Mouse (Mus musculus): ENCODE results near the gene Asb2. TPM values are rescaled to one million over a fixed set of nuclear protein-coding genes. Genes with fewer than 3 reads are reported as not detected.

Gene Asb2
- total and polyA plus RNA-seq, 2 experiments from 2014 or later = 0.93 to 1.9 TPM

DNA sequence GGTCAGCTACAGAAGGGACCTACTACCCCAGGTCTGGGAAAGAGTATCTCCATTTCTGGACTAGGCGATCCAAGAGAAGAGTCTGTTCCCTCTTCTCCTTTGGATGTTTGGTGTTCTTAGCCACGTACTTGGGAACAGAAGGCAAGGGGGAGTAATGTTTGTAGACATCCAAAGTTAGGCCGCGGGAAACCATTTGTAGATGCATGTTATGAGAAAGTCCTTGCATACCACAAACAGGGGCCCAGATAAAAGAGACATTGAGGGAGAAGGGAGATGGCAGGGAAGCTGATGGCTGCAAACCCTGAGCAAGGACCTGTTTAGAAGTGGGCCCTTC lies 581 bp upstream of the Asb2 start:
- H3K4me3 ChIP-seq (ENCODE audit: low read depth, low read length) = no peak overlapping the region
- H3K27ac ChIP-seq (ENCODE audit: low read depth, low read length) = no peak overlapping the region
- no peaks in the 10 kb centered on the region for H3K27me3 ChIP-seq (ENCODE audit: insufficient read depth, low read length)
- no peak overlapping the region for H3K4me2 ChIP-seq (ENCODE audit: low read depth, low read length, poor library complexity, severe bottlenecking)
- H3K9ac ChIP-seq (replicated peaks; ENCODE audit: low read length, poor library complexity, severe bottlenecking) = no peak overlapping the region
- DNase-seq (ENCODE audit: low spot score) (no peak), ATAC-seq (ENCODE audit: low FRiP score) (no peak)
- no peaks in the 10 kb centered on the region for H3K9me3 ChIP-seq (ENCODE audit: low read length)
- no peaks in the 10 kb centered on the region for H3K4me1 ChIP-seq (ENCODE audit: insufficient read depth, low read length)
- TF ChIP-seq CTCF (IDR thresholded peaks at IDR 0.05) = no peak
- H3K36me3 ChIP-seq (ENCODE audit: insufficient read depth, low read length) = no peaks in the 10 kb centered on the region
- 89% methylated on average over 4 of the region's 4 CpGs for WGBS

DNA sequence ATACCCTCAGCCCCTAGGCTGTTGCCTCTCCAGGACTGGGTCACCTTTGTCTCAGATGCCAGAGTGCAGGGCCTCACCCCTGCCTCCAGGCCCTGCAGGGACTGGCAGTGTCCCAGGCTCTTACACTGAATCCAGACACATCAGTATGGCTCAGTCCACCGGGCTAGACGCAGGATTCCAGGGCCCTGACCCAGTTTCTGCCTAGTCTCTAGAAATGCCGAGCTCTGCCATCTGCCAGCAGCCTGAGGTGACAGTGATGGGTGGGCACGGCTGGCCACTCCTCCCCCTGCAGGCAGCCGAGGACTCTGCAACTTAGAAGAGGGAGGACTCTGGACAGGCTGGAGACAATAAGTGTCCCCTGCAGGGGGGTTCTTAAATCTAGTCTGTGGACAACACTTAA lies 2.3 kb downstream of the Asb2 start:
- peak; percentile 56 for TF ChIP-seq CTCF (IDR thresholded peaks at IDR 0.05)
- no peaks in the 10 kb centered on the region for H3K9me3 ChIP-seq (ENCODE audit: low read length)
- no peak overlapping the region for H3K9ac ChIP-seq (replicated peaks; ENCODE audit: low read length, poor library complexity, severe bottlenecking)
- 9% methylated on average over 5 of the region's 5 CpGs for WGBS
- no peak overlapping the region for H3K27ac ChIP-seq (ENCODE audit: low read depth, low read length)
- no peaks in the 10 kb centered on the region for H3K4me1 ChIP-seq (ENCODE audit: insufficient read depth, low read length)
- H3K4me3 ChIP-seq (ENCODE audit: low read depth, low read length) = no peak overlapping the region
- H3K4me2 ChIP-seq (ENCODE audit: low read depth, low read length, poor library complexity, severe bottlenecking) = no peak overlapping the region
- H3K27me3 ChIP-seq (ENCODE audit: insufficient read depth, low read length) = no peaks in the 10 kb centered on the region
- H3K36me3 ChIP-seq (ENCODE audit: insufficient read depth, low read length) = no peaks in the 10 kb centered on the region
- ATAC-seq (ENCODE audit: low FRiP score) (peak; percentile 58), DNase-seq (ENCODE audit: low spot score) (peak; percentile 79)

DNA sequence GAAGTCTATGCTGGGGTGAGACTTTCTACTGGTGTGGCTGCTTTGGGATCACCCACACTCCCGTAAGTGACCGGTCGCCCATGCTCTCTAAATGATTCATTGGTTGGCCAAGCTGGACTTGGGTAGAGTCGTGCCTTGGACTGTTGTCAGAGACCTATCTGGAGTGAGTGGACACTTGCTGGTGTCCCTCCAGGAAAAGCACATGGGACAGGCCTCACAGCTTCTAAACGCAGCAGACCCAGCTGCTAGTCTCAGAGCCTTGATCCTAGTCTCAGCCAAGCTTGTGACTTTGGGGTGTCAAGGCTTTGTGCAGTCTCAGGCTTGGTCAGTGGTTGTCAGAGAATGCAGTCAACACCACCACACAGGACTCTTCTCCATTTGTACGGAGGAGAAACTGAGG lies 3.1 kb downstream of the Asb2 start:
- DNase-seq (ENCODE audit: low spot score) = no peak
- 93% methylated on average over 6 of the region's 6 CpGs for WGBS
- no peaks in the 10 kb centered on the region for H3K36me3 ChIP-seq (ENCODE audit: insufficient read depth, low read length)

DNA sequence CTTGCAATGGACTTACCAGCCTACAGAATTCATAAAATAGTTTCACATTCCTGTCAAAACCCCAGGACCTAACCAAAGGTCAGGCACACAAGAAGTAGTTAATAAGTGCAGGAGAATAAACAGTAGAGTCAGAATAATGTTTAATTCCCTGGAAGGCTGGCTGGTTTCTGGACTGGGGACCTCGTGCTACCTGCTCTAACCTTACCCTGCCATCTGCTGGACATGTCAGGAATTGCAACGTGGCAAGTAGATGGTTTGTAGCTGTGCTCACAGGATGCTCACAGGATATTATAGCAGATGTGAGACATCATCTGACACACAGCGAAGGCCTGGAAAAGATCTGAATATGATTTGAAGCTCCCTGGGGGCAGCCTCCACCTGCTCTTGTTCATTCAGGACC lies 7.3 kb downstream of the Asb2 start:
- H3K9me3 ChIP-seq (ENCODE audit: low read length) = no peaks in the 10 kb centered on the region
- no peaks in the 10 kb centered on the region for H3K36me3 ChIP-seq (ENCODE audit: insufficient read depth, low read length)
- WGBS = 3% methylated on average over 3 of the region's 3 CpGs
- no peak overlapping the region for H3K4me2 ChIP-seq (ENCODE audit: low read depth, low read length, poor library complexity, severe bottlenecking)
- ATAC-seq (ENCODE audit: low FRiP score) (peak; percentile 39; the same call in 1 of the 2 replicates), DNase-seq (ENCODE audit: low spot score) (peak; percentile 85)
- TF ChIP-seq CTCF (IDR thresholded peaks at IDR 0.05) = peak; percentile 98
- no peak overlapping the region for H3K9ac ChIP-seq (replicated peaks; ENCODE audit: low read length, poor library complexity, severe bottlenecking)
- no peaks in the 10 kb centered on the region for H3K27me3 ChIP-seq (ENCODE audit: insufficient read depth, low read length)
- H3K4me1 ChIP-seq (ENCODE audit: insufficient read depth, low read length) = no peaks in the 10 kb centered on the region
- no peak overlapping the region for H3K4me3 ChIP-seq (ENCODE audit: low read depth, low read length)
- no peak overlapping the region for H3K27ac ChIP-seq (ENCODE audit: low read depth, low read length)

More for the DNA sequence above, 3.1 kb downstream of the Asb2 start:
- H3K27ac ChIP-seq (ENCODE audit: low read depth, low read length) = no peak overlapping the region
- no peak overlapping the region for H3K4me2 ChIP-seq (ENCODE audit: low read depth, low read length, poor library complexity, severe bottlenecking)
- ATAC-seq (ENCODE audit: low FRiP score) = no peak
- no peak overlapping the region for H3K9ac ChIP-seq (replicated peaks; ENCODE audit: low read length, poor library complexity, severe bottlenecking)
- no peaks in the 10 kb centered on the region for H3K9me3 ChIP-seq (ENCODE audit: low read length)
- no peaks in the 10 kb centered on the region for H3K4me1 ChIP-seq (ENCODE audit: insufficient read depth, low read length)
- no peak for TF ChIP-seq CTCF (IDR thresholded peaks at IDR 0.05)
- no peaks in the 10 kb centered on the region for H3K27me3 ChIP-seq (ENCODE audit: insufficient read depth, low read length)
- no peak overlapping the region for H3K4me3 ChIP-seq (ENCODE audit: low read depth, low read length)

DNA sequence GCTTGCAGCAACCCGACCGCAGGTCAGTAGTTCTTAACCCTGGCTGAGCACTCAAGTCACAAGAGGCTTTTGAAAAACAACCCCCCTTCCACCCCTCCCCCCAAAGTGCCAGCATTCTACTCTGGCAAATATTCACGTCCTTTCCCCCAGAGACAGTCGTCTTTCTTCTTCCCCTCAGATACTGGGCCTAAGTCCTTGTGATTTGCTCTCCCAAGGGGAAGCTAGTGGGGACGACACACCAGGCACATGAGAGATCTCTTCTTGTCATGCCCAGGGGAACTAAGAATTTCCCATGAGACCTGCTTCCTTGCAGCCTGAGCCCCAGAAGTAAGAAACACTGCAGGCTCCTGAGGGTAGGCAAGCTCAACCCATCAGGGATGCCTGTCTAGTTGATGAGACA lies 8.4 kb downstream of the Asb2 start:
- no peaks in the 10 kb centered on the region for H3K27me3 ChIP-seq (ENCODE audit: insufficient read depth, low read length)
- TF ChIP-seq CTCF (IDR thresholded peaks at IDR 0.05) = no peak
- H3K4me2 ChIP-seq (ENCODE audit: low read depth, low read length, poor library complexity, severe bottlenecking) = no peak overlapping the region
- H3K4me3 ChIP-seq (ENCODE audit: low read depth, low read length) = no peak overlapping the region
- H3K27ac ChIP-seq (ENCODE audit: low read depth, low read length) = no peak overlapping the region
- no peak overlapping the region for H3K9ac ChIP-seq (replicated peaks; ENCODE audit: low read length, poor library complexity, severe bottlenecking)
- H3K9me3 ChIP-seq (ENCODE audit: low read length) = no peaks in the 10 kb centered on the region
- no peaks in the 10 kb centered on the region for H3K36me3 ChIP-seq (ENCODE audit: insufficient read depth, low read length)
- WGBS = 46% methylated on average over 5 of the region's 5 CpGs
- H3K4me1 ChIP-seq (ENCODE audit: insufficient read depth, low read length) = no peaks in the 10 kb centered on the region
- ATAC-seq (ENCODE audit: low FRiP score) = no peak
- DNase-seq (ENCODE audit: low spot score) = no peak

DNA sequence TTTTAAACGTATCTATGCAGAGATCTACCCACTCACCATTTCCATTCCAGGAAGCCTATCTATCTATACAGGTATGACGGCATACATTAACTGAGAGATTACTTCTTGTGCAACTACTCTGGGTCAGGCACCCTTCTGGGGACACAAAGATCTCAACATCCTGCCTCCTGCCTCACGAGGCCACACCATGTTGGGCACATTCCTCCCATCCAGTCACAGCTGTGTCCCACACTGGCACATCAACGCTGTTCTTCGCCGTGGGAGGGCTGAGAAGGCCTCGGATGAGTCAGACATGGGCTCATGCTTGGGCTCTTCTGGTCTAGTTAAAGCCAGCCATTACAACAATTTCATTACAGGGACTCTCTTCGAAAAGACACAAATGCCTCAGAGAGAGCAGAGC lies 8.9 kb downstream of the Asb2 start:
- no peak overlapping the region for H3K9ac ChIP-seq (replicated peaks; ENCODE audit: low read length, poor library complexity, severe bottlenecking)
- TF ChIP-seq CTCF (IDR thresholded peaks at IDR 0.05) = no peak
- no peaks in the 10 kb centered on the region for H3K4me1 ChIP-seq (ENCODE audit: insufficient read depth, low read length)
- H3K36me3 ChIP-seq (ENCODE audit: insufficient read depth, low read length) = no peaks in the 10 kb centered on the region
- no peaks in the 10 kb centered on the region for H3K27me3 ChIP-seq (ENCODE audit: insufficient read depth, low read length)
- DNase-seq (ENCODE audit: low spot score) (no peak), ATAC-seq (ENCODE audit: low FRiP score) (no peak)
- H3K4me2 ChIP-seq (ENCODE audit: low read depth, low read length, poor library complexity, severe bottlenecking) = no peak overlapping the region
- 88% methylated on average over 8 of the region's 8 CpGs for WGBS
- H3K9me3 ChIP-seq (ENCODE audit: low read length) = no peaks in the 10 kb centered on the region
- no peak overlapping the region for H3K27ac ChIP-seq (ENCODE audit: low read depth, low read length)
- no peak overlapping the region for H3K4me3 ChIP-seq (ENCODE audit: low read depth, low read length)

Data from midbrain, postnatal 0 days (tissue).